Comparison of ENCODE assay signal across 25 mouse cellular contexts in genomic region chr17:24777073-24777472, GRCm38 (mm10). TPM values are rescaled to one million over a fixed set of nuclear protein-coding genes. Genes with fewer than 3 reads are reported as not detected.
A peak's percentile ranks its signal among the peaks of the same experiment; 100 is the strongest.
DNase-seq lines count a peak whose midpoint lies in the region; ATAC-seq and TF ChIP-seq lines count a peak whose summit lies in the region.
"Had no signal": no experiment of that assay in that cellular context is flagged by ENCODE, and none has a peak within 500 bp of the region (broad histone marks: within the 10 kb centered on the region; RNA-seq: fewer than 3 reads in every experiment).

No protein-coding gene starts in this region.

- H3K4me1 ChIP-seq in embryonic facial prominence, embryonic 14.5 days (ENCODE audit: control insufficient read depth, insufficient read depth, low read length): no peaks in the 10 kb centered on the region
- peaks cover 6% of the 10 kb centered on the region; the same call in 1 of the 2 replicates for H3K4me1 ChIP-seq in embryonic facial prominence, embryonic 10.5 days
- no peaks in the 10 kb centered on the region for H3K4me1 ChIP-seq in hindbrain, embryonic 16.5 days (ENCODE audit: control insufficient read depth, insufficient read depth, low read depth, low read length)
- H3K4me1 ChIP-seq in intestine, postnatal 0 days (replicated peaks; ENCODE audit: control insufficient read depth, insufficient read depth, low read length): no peaks in the 10 kb centered on the region
- no peaks in the 10 kb centered on the region for H3K4me1 ChIP-seq in hindbrain, embryonic 12.5 days
- H3K4me1 ChIP-seq: forebrain, embryonic 15.5 days; heart, embryonic 10.5 days had no signal

- no peak for DNase-seq in embryonic facial prominence, embryonic 14.5 days (ENCODE audit: low spot score)
- DNase-seq in embryonic facial prominence, embryonic 10.5 days (ENCODE audit: low spot score): no peak
- peak; percentile 13 for DNase-seq in urinary bladder, postnatal 14 days (ENCODE audit: low spot score)
- no peak for DNase-seq in urinary bladder, postnatal 36 days (ENCODE audit: low spot score in 2 of 2)
- DNase-seq in lung, postnatal 14 days: peak; percentile 35
- DNase-seq: adrenal gland, postnatal 10 days; B cell, adult 2 months; cerebellum, adult 11 months; cerebellum, adult 8-10 months; cerebellum, postnatal 25 days; gastrocnemius, postnatal 36 days; heart, adult 18-20 months; heart, postnatal 14 days had no signal

- WGBS in embryonic facial prominence, embryonic 14.5 days: 55% methylated on average over 1 of the region's 2 CpGs
- 75% methylated on average over 2 of the region's 2 CpGs for WGBS in embryonic facial prominence, embryonic 10.5 days
- WGBS in hindbrain, embryonic 16.5 days: 86% methylated on average over 2 of the region's 2 CpGs
- 70% methylated on average over 2 of the region's 2 CpGs for WGBS in intestine, postnatal 0 days
- WGBS in hindbrain, embryonic 12.5 days: 73% methylated on average over 2 of the region's 2 CpGs

- H3K4me3 ChIP-seq in embryonic facial prominence, embryonic 14.5 days (ENCODE audit: low read depth, low read length): no peak overlapping the region
- no peak overlapping the region for H3K4me3 ChIP-seq in embryonic facial prominence, embryonic 10.5 days
- H3K4me3 ChIP-seq in hindbrain, embryonic 16.5 days (ENCODE audit: low read length): no peak overlapping the region
- H3K4me3 ChIP-seq in intestine, postnatal 0 days (ENCODE audit: low read depth, low read length): no peak overlapping the region
- H3K4me3 ChIP-seq in hindbrain, embryonic 12.5 days: no peak overlapping the region
- H3K4me3 ChIP-seq: embryonic facial prominence, embryonic 13.5 days; forebrain, embryonic 15.5 days; heart, embryonic 10.5 days had no signal

- no peaks in the 10 kb centered on the region for H3K9me3 ChIP-seq in embryonic facial prominence, embryonic 14.5 days (ENCODE audit: control insufficient read depth, low read length)
- H3K9me3 ChIP-seq in embryonic facial prominence, embryonic 10.5 days: no peaks in the 10 kb centered on the region
- H3K9me3 ChIP-seq in hindbrain, embryonic 16.5 days (ENCODE audit: control insufficient read depth, low read length): no peaks in the 10 kb centered on the region
- H3K9me3 ChIP-seq in intestine, postnatal 0 days (ENCODE audit: control insufficient read depth): no peaks in the 10 kb centered on the region
- no peaks in the 10 kb centered on the region for H3K9me3 ChIP-seq in hindbrain, embryonic 12.5 days (replicated peaks)
- H3K9me3 ChIP-seq: embryonic facial prominence, embryonic 13.5 days; forebrain, embryonic 15.5 days; G1E; heart, embryonic 10.5 days had no signal

- H3K4me2 ChIP-seq in embryonic facial prominence, embryonic 14.5 days (ENCODE audit: low read depth, low read length): no peak overlapping the region
- no peak overlapping the region for H3K4me2 ChIP-seq in hindbrain, embryonic 16.5 days (ENCODE audit: low read length)
- H3K4me2 ChIP-seq in intestine, postnatal 0 days (replicated peaks; ENCODE audit: low read depth): no peak overlapping the region
- no peak overlapping the region for H3K4me2 ChIP-seq in hindbrain, embryonic 12.5 days (replicated peaks)
- H3K4me2 ChIP-seq: embryonic facial prominence, embryonic 13.5 days; forebrain, embryonic 15.5 days; hindbrain, embryonic 14.5 days had no signal

- peak; percentile 41; the same call in 1 of the 2 replicates for ATAC-seq in embryonic facial prominence, embryonic 14.5 days (ENCODE audit: low read depth)
- ATAC-seq in hindbrain, embryonic 16.5 days: no peak
- no peak for ATAC-seq in intestine, postnatal 0 days
- no peak for ATAC-seq in hindbrain, embryonic 12.5 days (ENCODE audit: low FRiP score)
- ATAC-seq: CD4-positive, CD25-positive, alpha-beta regulatory T cell, adult 4 months; forebrain, embryonic 15.5 days had no signal

- H3K27me3 ChIP-seq in embryonic facial prominence, embryonic 14.5 days (replicated peaks; ENCODE audit: control insufficient read depth, insufficient read depth, low read length): no peaks in the 10 kb centered on the region
- H3K27me3 ChIP-seq in embryonic facial prominence, embryonic 10.5 days (replicated peaks; ENCODE audit: low read depth, poor library complexity, severe bottlenecking): no peaks in the 10 kb centered on the region
- no peaks in the 10 kb centered on the region for H3K27me3 ChIP-seq in hindbrain, embryonic 16.5 days (replicated peaks; ENCODE audit: control insufficient read depth, insufficient read depth, low read length)
- no peaks in the 10 kb centered on the region for H3K27me3 ChIP-seq in intestine, postnatal 0 days (replicated peaks; ENCODE audit: control insufficient read depth, insufficient read depth, low read length)
- H3K27me3 ChIP-seq in hindbrain, embryonic 12.5 days: no peaks in the 10 kb centered on the region
- H3K27me3 ChIP-seq: embryonic facial prominence, embryonic 13.5 days; forebrain, embryonic 15.5 days had no signal

- no peak overlapping the region for H3K27ac ChIP-seq in embryonic facial prominence, embryonic 14.5 days (replicated peaks; ENCODE audit: low read depth, low read length)
- H3K27ac ChIP-seq in embryonic facial prominence, embryonic 10.5 days (replicated peaks): no peak overlapping the region
- no peak overlapping the region for H3K27ac ChIP-seq in hindbrain, embryonic 16.5 days (ENCODE audit: low read depth, low read length)
- H3K27ac ChIP-seq in intestine, postnatal 0 days (ENCODE audit: low read depth, low read length): no peak overlapping the region
- H3K27ac ChIP-seq in hindbrain, embryonic 12.5 days: no peak overlapping the region
- H3K27ac ChIP-seq: embryonic facial prominence, embryonic 13.5 days; forebrain, embryonic 15.5 days; heart, embryonic 10.5 days; hindbrain, embryonic 14.5 days had no signal

- TF ChIP-seq CTCF in intestine, postnatal 0 days (IDR thresholded peaks at IDR 0.05; ENCODE audit: low read depth): no peak

- no peaks in the 10 kb centered on the region for H3K36me3 ChIP-seq in embryonic facial prominence, embryonic 14.5 days (ENCODE audit: control insufficient read depth, insufficient read depth, low read length)
- H3K36me3 ChIP-seq in embryonic facial prominence, embryonic 10.5 days (replicated peaks): no peaks in the 10 kb centered on the region
- H3K36me3 ChIP-seq in hindbrain, embryonic 16.5 days (ENCODE audit: control insufficient read depth, insufficient read depth, low read length): no peaks in the 10 kb centered on the region
- no peaks in the 10 kb centered on the region for H3K36me3 ChIP-seq in intestine, postnatal 0 days (ENCODE audit: control insufficient read depth, insufficient read depth)
- H3K36me3 ChIP-seq in hindbrain, embryonic 12.5 days: no peaks in the 10 kb centered on the region
- H3K36me3 ChIP-seq: embryonic facial prominence, embryonic 13.5 days; forebrain, embryonic 15.5 days; G1E; heart, embryonic 10.5 days had no signal

- no peak overlapping the region for H3K9ac ChIP-seq in embryonic facial prominence, embryonic 14.5 days (ENCODE audit: low read depth, low read length)
- no peak overlapping the region for H3K9ac ChIP-seq in hindbrain, embryonic 16.5 days (ENCODE audit: low read depth, low read length)
- no peak overlapping the region for H3K9ac ChIP-seq in intestine, postnatal 0 days (ENCODE audit: low read depth, low read length)
- no peak overlapping the region for H3K9ac ChIP-seq in hindbrain, embryonic 12.5 days
- H3K9ac ChIP-seq: embryonic facial prominence, embryonic 13.5 days; forebrain, embryonic 15.5 days; hindbrain, embryonic 14.5 days had no signal

RNA-seq across cellular contexts. Expression of gene Hs3st6, which starts 24.3 kb away (rescaled TPM):
- 10.1 and 11.7 TPM in 2 replicates for polyA plus RNA-seq in embryonic facial prominence, embryonic 14.5 days (2014; fragmentation: Nextera tagmentation; extraction: Ambion mirVana)
- polyA plus RNA-seq in embryonic facial prominence, embryonic 10.5 days (2016; fragmentation: Nextera tagmentation; extraction: Ambion mirVana): 1.3 and 2.3 TPM in 2 replicates
- polyA plus RNA-seq in hindbrain, embryonic 16.5 days (2015; fragmentation: Nextera tagmentation; extraction: Ambion mirVana): 0.23 and 0.32 TPM in 2 replicates
- 0.25 and 0.47 TPM in 2 replicates for polyA plus RNA-seq in intestine, postnatal 0 days (2015; fragmentation: Nextera tagmentation; extraction: Ambion mirVana)
- 2.5 and 4.8 TPM in 2 replicates for polyA plus RNA-seq in hindbrain, embryonic 12.5 days (2016; fragmentation: Nextera tagmentation; extraction: Ambion mirVana)
- polyA plus RNA-seq: CD4-positive, CD25-positive, alpha-beta regulatory T cell, adult 4 months; forebrain, embryonic 15.5 days; G1E had no signal

RNA-seq across cellular contexts. Expression of gene Meiob, which starts 27.0 kb away (rescaled TPM):
- not detected in 2 replicates for polyA plus RNA-seq in embryonic facial prominence, embryonic 14.5 days (2014; fragmentation: Nextera tagmentation; extraction: Ambion mirVana)
- polyA plus RNA-seq in embryonic facial prominence, embryonic 10.5 days (2016; fragmentation: Nextera tagmentation; extraction: Ambion mirVana): not detected in 2 replicates
- not detected in 2 replicates for polyA plus RNA-seq in hindbrain, embryonic 16.5 days (2015; fragmentation: Nextera tagmentation; extraction: Ambion mirVana)
- polyA plus RNA-seq in intestine, postnatal 0 days (2015; fragmentation: Nextera tagmentation; extraction: Ambion mirVana): 0.08 and 0.10 TPM in 2 replicates
- not detected in 2 replicates for polyA plus RNA-seq in hindbrain, embryonic 12.5 days (2016; fragmentation: Nextera tagmentation; extraction: Ambion mirVana)
- polyA plus RNA-seq: brain, embryonic 14.5 days; cortical plate, adult 2 months; embryonic facial prominence, embryonic 13.5 days; forebrain, embryonic 15.5 days; heart, embryonic 10.5 days; heart, embryonic 14.5 days; hindbrain, embryonic 14.5 days had no signal

RNA-seq across cellular contexts. Expression of gene Msrb1, which starts 40.6 kb away (rescaled TPM):
- polyA plus RNA-seq in embryonic facial prominence, embryonic 14.5 days (2014; fragmentation: Nextera tagmentation; extraction: Ambion mirVana): 28.7 and 30.3 TPM in 2 replicates
- 21.6 and 24.6 TPM in 2 replicates for polyA plus RNA-seq in embryonic facial prominence, embryonic 10.5 days (2016; fragmentation: Nextera tagmentation; extraction: Ambion mirVana)
- 17.5 and 18.9 TPM in 2 replicates for polyA plus RNA-seq in hindbrain, embryonic 16.5 days (2015; fragmentation: Nextera tagmentation; extraction: Ambion mirVana)
- polyA plus RNA-seq in intestine, postnatal 0 days (2015; fragmentation: Nextera tagmentation; extraction: Ambion mirVana): 47.4 and 47.8 TPM in 2 replicates
- polyA plus RNA-seq in hindbrain, embryonic 12.5 days (2016; fragmentation: Nextera tagmentation; extraction: Ambion mirVana): 21.8 and 22.6 TPM in 2 replicates

RNA-seq across cellular contexts. Expression of gene Rpl3l, which starts 49.5 kb away (rescaled TPM):
- 0.39 TPM in 1 of 2 replicates, not detected in the other for polyA plus RNA-seq in embryonic facial prominence, embryonic 14.5 days (2014; fragmentation: Nextera tagmentation; extraction: Ambion mirVana)
- polyA plus RNA-seq in embryonic facial prominence, embryonic 10.5 days (2016; fragmentation: Nextera tagmentation; extraction: Ambion mirVana): not detected in 2 replicates
- polyA plus RNA-seq in hindbrain, embryonic 16.5 days (2015; fragmentation: Nextera tagmentation; extraction: Ambion mirVana): 0.25 TPM in 1 of 2 replicates, not detected in the other
- 0.27 TPM in 1 of 2 replicates, not detected in the other for polyA plus RNA-seq in intestine, postnatal 0 days (2015; fragmentation: Nextera tagmentation; extraction: Ambion mirVana)
- polyA plus RNA-seq in hindbrain, embryonic 12.5 days (2016; fragmentation: Nextera tagmentation; extraction: Ambion mirVana): not detected in 2 replicates
- polyA plus RNA-seq: CD4-positive, CD25-positive, alpha-beta regulatory T cell, adult 4 months; embryonic facial prominence, embryonic 13.5 days; forebrain, embryonic 15.5 days; G1E; hindbrain, embryonic 14.5 days had no signal

RNA-seq across cellular contexts. Expression of gene Ndufb10, which starts 52.8 kb away (rescaled TPM):
- 233 and 267 TPM in 2 replicates for polyA plus RNA-seq in embryonic facial prominence, embryonic 14.5 days (2014; fragmentation: Nextera tagmentation; extraction: Ambion mirVana)
- polyA plus RNA-seq in embryonic facial prominence, embryonic 10.5 days (2016; fragmentation: Nextera tagmentation; extraction: Ambion mirVana): 193 and 199 TPM in 2 replicates
- 271 and 307 TPM in 2 replicates for polyA plus RNA-seq in hindbrain, embryonic 16.5 days (2015; fragmentation: Nextera tagmentation; extraction: Ambion mirVana)
- 406 and 413 TPM in 2 replicates for polyA plus RNA-seq in intestine, postnatal 0 days (2015; fragmentation: Nextera tagmentation; extraction: Ambion mirVana)
- polyA plus RNA-seq in hindbrain, embryonic 12.5 days (2016; fragmentation: Nextera tagmentation; extraction: Ambion mirVana): 199 and 214 TPM in 2 replicates

Comparison
In these comparisons a context has a peak if more than half of its experiments do, and no peak if none do; other contexts are left out.
1. DNase-seq: peak in urinary bladder, postnatal 14 days (single experiment) and lung, postnatal 14 days (single experiment); none in embryonic facial prominence, embryonic 14.5 days (single experiment), embryonic facial prominence, embryonic 10.5 days (single experiment) and urinary bladder, postnatal 36 days (0 of 2).